Comparison of ENCODE assay signal across 20 mouse cellular contexts in genomic region chr16:29733847-29734246, GRCm38 (mm10).
DNase-seq lines count a peak whose midpoint lies in the region; ATAC-seq and TF ChIP-seq lines count a peak whose summit lies in the region.
"Had no signal": no experiment of that assay in that cellular context is flagged by ENCODE, and none has a peak within 500 bp of the region (broad histone marks: within the 10 kb centered on the region; RNA-seq: fewer than 3 reads in every experiment).

No protein-coding gene starts in this region.

- WGBS in hindbrain, embryonic 15.5 days, result 76% methylated on average over 10 of the region's 10 CpGs
- WGBS in hindbrain, postnatal 0 days, result 72% methylated on average over 10 of the region's 10 CpGs
- WGBS in midbrain, embryonic 12.5 days, result 81% methylated on average over 10 of the region's 10 CpGs
- WGBS in midbrain, embryonic 16.5 days, result 82% methylated on average over 10 of the region's 10 CpGs
- WGBS in embryonic facial prominence, embryonic 15.5 days, result 52% methylated on average over 10 of the region's 10 CpGs

- no peaks in the 10 kb centered on the region for H3K36me3 ChIP-seq in hindbrain, embryonic 15.5 days
- H3K36me3 ChIP-seq in hindbrain, postnatal 0 days (ENCODE audit: insufficient read depth, low read length), result no peaks in the 10 kb centered on the region
- no peaks in the 10 kb centered on the region for H3K36me3 ChIP-seq in midbrain, embryonic 12.5 days
- no peaks in the 10 kb centered on the region for H3K36me3 ChIP-seq in midbrain, embryonic 16.5 days (ENCODE audit: control insufficient read depth, insufficient read depth, low read length)
- H3K36me3 ChIP-seq in embryonic facial prominence, embryonic 15.5 days, result no peaks in the 10 kb centered on the region
- H3K36me3 ChIP-seq: embryonic facial prominence, embryonic 12.5 days; G1E; limb, embryonic 15.5 days; liver, embryonic 13.5 days; neural tube, embryonic 15.5 days; stomach, embryonic 15.5 days had no signal

- H3K9me3 ChIP-seq in hindbrain, embryonic 15.5 days, result no peaks in the 10 kb centered on the region
- H3K9me3 ChIP-seq in hindbrain, postnatal 0 days (ENCODE audit: low read length), result no peaks in the 10 kb centered on the region
- H3K9me3 ChIP-seq in midbrain, embryonic 12.5 days, result no peaks in the 10 kb centered on the region
- no peaks in the 10 kb centered on the region for H3K9me3 ChIP-seq in midbrain, embryonic 16.5 days (replicated peaks; ENCODE audit: control insufficient read depth, low read length, poor library complexity, severe bottlenecking)
- H3K9me3 ChIP-seq in embryonic facial prominence, embryonic 15.5 days (replicated peaks), result no peaks in the 10 kb centered on the region
- H3K9me3 ChIP-seq: embryonic facial prominence, embryonic 12.5 days; forebrain, embryonic 13.5 days; G1E; limb, embryonic 15.5 days; liver, embryonic 13.5 days; megakaryocyte, embryonic 14.5 days; neural tube, embryonic 15.5 days; stomach, embryonic 15.5 days had no signal

- 0 out of 2 replicates have a peak, but pooled peaks have one; percentile 21 for ATAC-seq in hindbrain, embryonic 15.5 days (ENCODE audit: low FRiP score, low read depth)
- no peak for ATAC-seq in hindbrain, postnatal 0 days
- ATAC-seq in midbrain, embryonic 12.5 days (ENCODE audit: low FRiP score, low read depth), result peak; percentile 28; the same call in 1 of the 2 replicates
- ATAC-seq in midbrain, embryonic 16.5 days, result no peak
- ATAC-seq in embryonic facial prominence, embryonic 15.5 days (ENCODE audit: insufficient number of reproducible peaks, low FRiP score, low TSS enrichment, low read depth), result no peak

- no peak for TF ChIP-seq CTCF in hindbrain, postnatal 0 days (IDR thresholded peaks at IDR 0.05; ENCODE audit: low read depth)

- H3K4me2 ChIP-seq in hindbrain, embryonic 15.5 days, result no peak overlapping the region
- no peak overlapping the region for H3K4me2 ChIP-seq in hindbrain, postnatal 0 days (ENCODE audit: low read depth, low read length)
- no peak overlapping the region for H3K4me2 ChIP-seq in midbrain, embryonic 12.5 days (replicated peaks)
- H3K4me2 ChIP-seq in midbrain, embryonic 16.5 days (ENCODE audit: low read length), result no peak overlapping the region
- H3K4me2 ChIP-seq in embryonic facial prominence, embryonic 15.5 days (replicated peaks), result no peak overlapping the region
- H3K4me2 ChIP-seq: liver, embryonic 13.5 days had no signal

- H3K4me1 ChIP-seq in hindbrain, embryonic 15.5 days (replicated peaks), result peaks cover 23% of the 10 kb centered on the region
- peaks cover 4% of the 10 kb centered on the region; the same call in 1 of the 2 replicates for H3K4me1 ChIP-seq in hindbrain, postnatal 0 days (ENCODE audit: insufficient read depth, low read length)
- H3K4me1 ChIP-seq in midbrain, embryonic 12.5 days, result peaks cover 18% of the 10 kb centered on the region
- peaks cover 12% of the 10 kb centered on the region; the same call in 1 of the 2 replicates for H3K4me1 ChIP-seq in midbrain, embryonic 16.5 days (ENCODE audit: control insufficient read depth, insufficient read depth, low read length)
- H3K4me1 ChIP-seq in embryonic facial prominence, embryonic 15.5 days, result peaks cover 45% of the 10 kb centered on the region

- peaks cover 72% of the 10 kb centered on the region for H3K27me3 ChIP-seq in hindbrain, embryonic 15.5 days
- peaks cover 11% of the 10 kb centered on the region for H3K27me3 ChIP-seq in hindbrain, postnatal 0 days (ENCODE audit: insufficient read depth, low read length)
- H3K27me3 ChIP-seq in midbrain, embryonic 12.5 days, result peaks cover 95% of the 10 kb centered on the region
- H3K27me3 ChIP-seq in midbrain, embryonic 16.5 days (ENCODE audit: control insufficient read depth, insufficient read depth, low read depth, low read length), result peaks cover 57% of the 10 kb centered on the region
- peaks cover 8% of the 10 kb centered on the region; the same call in 1 of the 2 replicates for H3K27me3 ChIP-seq in embryonic facial prominence, embryonic 15.5 days
- H3K27me3 ChIP-seq: stomach, embryonic 15.5 days had no signal

- H3K9ac ChIP-seq in hindbrain, embryonic 15.5 days, result no peak overlapping the region
- H3K9ac ChIP-seq in hindbrain, postnatal 0 days (replicated peaks; ENCODE audit: low read length), result no peak overlapping the region
- H3K9ac ChIP-seq in midbrain, embryonic 12.5 days (replicated peaks), result no peak overlapping the region
- H3K9ac ChIP-seq in midbrain, embryonic 16.5 days (ENCODE audit: low read depth, low read length), result no peak overlapping the region
- H3K9ac ChIP-seq in embryonic facial prominence, embryonic 15.5 days, result no peak overlapping the region
- H3K9ac ChIP-seq: embryonic facial prominence, embryonic 12.5 days; forebrain, embryonic 13.5 days; limb, embryonic 15.5 days; liver, embryonic 13.5 days; neural tube, embryonic 15.5 days; stomach, embryonic 15.5 days had no signal

- DNase-seq in embryo, embryonic 10 days (ENCODE audit: low spot score), result peak; percentile 39
- DNase-seq in embryo, embryonic 9.5 days (ENCODE audit: extremely low spot score), result no peak
- DNase-seq in hindbrain, postnatal 0 days (ENCODE audit: low spot score), result no peak
- no peak for DNase-seq in thymus, postnatal 10 days (ENCODE audit: low spot score in 2 of 2)
- DNase-seq: liver, embryonic 13.5 days; right cerebral cortex, postnatal 14 days had no signal

- H3K27ac ChIP-seq in hindbrain, embryonic 15.5 days (replicated peaks), result no peak overlapping the region
- no peak overlapping the region for H3K27ac ChIP-seq in hindbrain, postnatal 0 days
- no peak overlapping the region for H3K27ac ChIP-seq in midbrain, embryonic 12.5 days (replicated peaks)
- no peak overlapping the region for H3K27ac ChIP-seq in midbrain, embryonic 16.5 days (ENCODE audit: low read length)
- H3K27ac ChIP-seq in embryonic facial prominence, embryonic 15.5 days (replicated peaks), result 0 out of 2 replicates have a peak overlapping the region, but pooled peaks have one; percentile 74
- H3K27ac ChIP-seq: liver, embryonic 13.5 days had no signal

- no peak overlapping the region for H3K4me3 ChIP-seq in hindbrain, embryonic 15.5 days
- no peak overlapping the region for H3K4me3 ChIP-seq in hindbrain, postnatal 0 days (ENCODE audit: low read length)
- H3K4me3 ChIP-seq in midbrain, embryonic 12.5 days, result no peak overlapping the region
- H3K4me3 ChIP-seq in midbrain, embryonic 16.5 days (ENCODE audit: low read depth, low read length), result no peak overlapping the region
- H3K4me3 ChIP-seq in embryonic facial prominence, embryonic 15.5 days (replicated peaks), result no peak overlapping the region
- H3K4me3 ChIP-seq: embryonic facial prominence, embryonic 12.5 days; erythroblast, embryonic 14.5 days; forebrain, embryonic 13.5 days; heart, adult 2 months; layer of hippocampus, adult 2 months; liver, embryonic 13.5 days; megakaryocyte, embryonic 14.5 days; neural tube, embryonic 15.5 days; stomach, embryonic 15.5 days had no signal

Comparison
In these comparisons a context has a peak if more than half of its experiments do, and no peak if none do; other contexts are left out.
1. ATAC-seq: peak in hindbrain, embryonic 15.5 days (single experiment) and midbrain, embryonic 12.5 days (single experiment); none in hindbrain, postnatal 0 days (single experiment), midbrain, embryonic 16.5 days (single experiment) and embryonic facial prominence, embryonic 15.5 days (single experiment).